Mouse (Mus musculus) kidney, postnatal 36 days (tissue): Measurements from ENCODE around the gene Rab33a.
A peak's percentile ranks its signal among the peaks of the same experiment; 100 is the strongest.

ENCODE experiments used
- DNase-seq, 2 experiments: peaks; one replicate each; pipeline ENCODE4 v3.0.0; 2021 to 2022; ENCODE audit warnings: mixed read lengths in 2 of 2

The Rab33a gene

GRCm38 (mm10) chrX:48518808-48519548 is at the start of gene Rab33a:
TSS of gene Rab33a (plus strand) at chrX:48519285.
- DNase-seq: no peak

DNA sequence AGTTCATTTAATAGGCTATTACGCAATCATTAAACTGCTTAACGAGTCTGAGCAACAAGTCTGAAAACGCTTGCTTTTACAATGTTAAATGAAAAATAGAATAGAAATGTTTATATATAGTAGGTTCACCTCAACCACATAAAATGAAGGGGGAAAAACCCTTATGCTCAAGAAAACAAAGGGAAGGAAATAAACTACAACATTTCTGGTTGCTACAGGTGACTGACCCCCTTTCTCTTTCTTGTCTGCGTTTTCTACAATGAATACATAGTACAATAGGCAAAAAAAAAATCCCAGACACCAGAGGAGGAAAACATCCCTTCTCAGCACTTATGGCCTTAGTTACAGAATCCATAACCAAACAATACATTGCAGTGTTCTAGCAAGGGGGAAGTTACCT is 38.0 kb upstream of the Rab33a start:
- DNase-seq: no peak

DNA sequence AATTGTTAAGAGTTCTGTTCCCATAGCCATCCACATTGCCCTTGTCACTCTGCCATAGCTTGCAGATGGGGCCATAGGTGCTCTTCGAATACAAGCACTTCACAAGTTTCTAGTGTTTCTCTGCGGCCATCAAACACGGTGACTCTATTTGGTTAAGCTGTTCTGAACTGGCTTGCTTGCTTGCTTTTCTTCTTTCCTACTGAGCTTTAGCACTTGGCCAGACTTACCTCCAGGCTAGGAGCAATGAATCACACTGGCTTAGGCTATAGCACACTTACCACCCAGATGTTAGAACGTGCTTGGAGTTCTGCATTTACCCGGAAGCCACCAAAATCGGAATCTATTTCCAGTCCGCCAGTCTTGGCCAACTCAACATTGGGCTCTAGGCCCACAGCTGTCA is 37.4 kb upstream of the Rab33a start:
- DNase-seq: no peak

GRCm38 (mm10) chrX:48493763-48494162 is 25.3 kb upstream of the Rab33a start:
- no peak for DNase-seq

- peak; percentile 95 for DNase-seq
Measured at GRCm38 (mm10) chrX:48513166-48513807, 5.8 kb upstream of the Rab33a start, which contains the start of gene Aifm1. TSS of gene Aifm1 (minus strand) at chrX:48513563.

GRCm38 (mm10) chrX:48513824-48514223 is 5.3 kb upstream of the Rab33a start:
- peak in 1 of 2 experiments; percentile 3 for DNase-seq

GRCm38 (mm10) chrX:48518211-48518807 is 776 bp upstream of the Rab33a start:
- DNase-seq: no peak

GRCm38 (mm10) chrX:48519549-48520085 is 532 bp downstream of the Rab33a start:
- no peak for DNase-seq

GRCm38 (mm10) chrX:48521651-48522050 is 2.6 kb downstream of the Rab33a start:
- no peak for DNase-seq

GRCm38 (mm10) chrX:48523512-48523911 is 4.4 kb downstream of the Rab33a start:
- no peak for DNase-seq

GRCm38 (mm10) chrX:48525332-48525731 is 6.2 kb downstream of the Rab33a start:
- DNase-seq: no peak

- DNase-seq: no peak
Measured at GRCm38 (mm10) chrX:48525866-48526265, 6.8 kb downstream of the Rab33a start.

- DNase-seq: no peak
Measured at GRCm38 (mm10) chrX:48526435-48526834, 7.3 kb downstream of the Rab33a start.

GRCm38 (mm10) chrX:48532175-48532574 is 13.1 kb downstream of the Rab33a start:
- DNase-seq: peak; percentile 57 to 83
